ENCODE assay signal across 7 mouse cellular contexts in the genomic region with DNA sequence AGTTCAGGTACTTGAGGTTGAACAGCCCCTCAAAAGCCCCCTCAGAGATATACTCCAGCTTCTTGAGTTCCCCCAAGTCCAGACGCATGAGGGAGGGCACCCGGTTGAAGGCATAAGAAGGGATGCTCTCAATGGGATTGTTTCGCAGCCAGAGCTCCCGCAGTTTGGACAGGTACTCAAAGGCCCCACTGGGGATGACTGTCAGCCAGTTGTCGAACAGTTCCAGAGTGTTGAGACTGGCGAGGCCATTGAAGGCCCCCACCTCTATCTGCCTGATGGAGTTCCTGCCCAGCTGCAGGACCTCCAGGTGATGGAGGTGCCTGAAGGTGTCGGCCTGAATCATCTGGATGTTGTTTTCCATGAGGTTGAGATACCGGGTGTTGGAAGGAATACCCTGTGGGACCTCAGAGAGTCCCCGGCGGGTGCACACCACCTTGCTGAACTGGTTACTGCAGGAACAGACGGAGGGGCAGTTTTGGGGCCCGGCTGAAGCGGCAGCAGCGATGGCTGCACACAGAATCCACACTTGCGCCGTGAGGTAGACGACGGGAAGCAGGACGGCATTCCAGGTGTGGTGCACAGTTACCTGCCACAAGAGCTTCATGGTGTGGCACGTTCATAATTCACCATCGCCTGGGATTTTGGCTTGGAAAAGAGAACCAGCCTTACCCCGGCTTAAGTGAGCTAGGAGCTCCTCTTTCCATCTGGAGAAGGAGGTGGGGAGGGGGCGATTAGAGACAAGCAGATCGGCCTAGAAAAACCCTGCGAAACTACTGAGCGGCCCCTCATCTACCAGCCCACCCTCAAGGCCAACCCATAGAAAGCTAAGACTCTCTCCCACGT. TPM values are rescaled to one million over a fixed set of nuclear protein-coding genes. Genes with fewer than 3 reads are reported as not detected.
DNase-seq lines count a peak whose midpoint lies in the region; ATAC-seq lines count a peak whose summit lies in the region.

A gene (minus strand): TSS at position 737 of the 843 bp plus-strand sequence.

- peak within 1 kb of the TSS; percentile 63 for H3K9ac ChIP-seq in embryonic facial prominence, embryonic 12.5 days
- peak within 1 kb of the TSS; percentile 98 for H3K9ac ChIP-seq in hindbrain, embryonic 13.5 days
- no peak within 1 kb of the TSS for H3K9ac ChIP-seq in liver, embryonic 15.5 days

- no peak for ATAC-seq in embryonic facial prominence, embryonic 12.5 days (ENCODE audit: insufficient number of reproducible peaks, insufficient read depth, low FRiP score, low TSS enrichment)
- 0 out of 2 replicates have a peak, but pooled peaks have one; percentile 1 for ATAC-seq in hindbrain, embryonic 13.5 days (ENCODE audit: low FRiP score)
- ATAC-seq in liver, embryonic 15.5 days (ENCODE audit: insufficient read depth) = no peak
- ATAC-seq in erythroid progenitor cell, adult 5-6 weeks (replicated peaks; ENCODE audit: low FRiP score, poor library complexity, severe bottlenecking) = no peak

- peaks cover 47% of the 10 kb centered on the region for H3K27me3 ChIP-seq in embryonic facial prominence, embryonic 12.5 days
- H3K27me3 ChIP-seq in hindbrain, embryonic 13.5 days = peaks cover 9% of the 10 kb centered on the region; the same call in 1 of the 2 replicates
- peaks cover 58% of the 10 kb centered on the region for H3K27me3 ChIP-seq in liver, embryonic 15.5 days

- 0 out of 2 replicates have a peak within 1 kb of the TSS, but pooled peaks have one; percentile 23 for H3K27ac ChIP-seq in embryonic facial prominence, embryonic 12.5 days
- H3K27ac ChIP-seq in hindbrain, embryonic 13.5 days = peak within 1 kb of the TSS; percentile 98
- H3K27ac ChIP-seq in liver, embryonic 15.5 days (replicated peaks) = no peak within 1 kb of the TSS

- 23% methylated on average over 27 of the region's 27 CpGs for WGBS in embryonic facial prominence, embryonic 12.5 days
- WGBS in hindbrain, embryonic 13.5 days = 19% methylated on average over 27 of the region's 27 CpGs
- 52% methylated on average over 27 of the region's 27 CpGs for WGBS in liver, embryonic 15.5 days (ENCODE audit: insufficient replicate concordance)

- H3K4me3 ChIP-seq in embryonic facial prominence, embryonic 12.5 days = peak within 1 kb of the TSS; percentile 63
- peak within 1 kb of the TSS; percentile 87 for H3K4me3 ChIP-seq in hindbrain, embryonic 13.5 days
- peak within 1 kb of the TSS; percentile 52 for H3K4me3 ChIP-seq in liver, embryonic 15.5 days (replicated peaks)

- H3K36me3 ChIP-seq in embryonic facial prominence, embryonic 12.5 days = no peaks in the 10 kb centered on the region
- peaks cover 9% of the 10 kb centered on the region for H3K36me3 ChIP-seq in hindbrain, embryonic 13.5 days
- H3K36me3 ChIP-seq in liver, embryonic 15.5 days (replicated peaks) = no peaks in the 10 kb centered on the region

- H3K4me2 ChIP-seq in embryonic facial prominence, embryonic 12.5 days (replicated peaks) = peak within 1 kb of the TSS; percentile 99
- peak within 1 kb of the TSS; percentile 97 for H3K4me2 ChIP-seq in hindbrain, embryonic 13.5 days
- H3K4me2 ChIP-seq in liver, embryonic 15.5 days = peak within 1 kb of the TSS; percentile 81

- H3K4me1 ChIP-seq in embryonic facial prominence, embryonic 12.5 days = peaks cover 16% of the 10 kb centered on the region
- H3K4me1 ChIP-seq in hindbrain, embryonic 13.5 days (replicated peaks) = peaks cover 63% of the 10 kb centered on the region
- peaks cover 24% of the 10 kb centered on the region for H3K4me1 ChIP-seq in liver, embryonic 15.5 days (replicated peaks)

- no peak for DNase-seq in layer of hippocampus, adult 8-10 months (ENCODE audit: low spot score in 2 of 2)
- no peak for DNase-seq in layer of hippocampus, adult 9-10 months (ENCODE audit: low spot score)
- DNase-seq in MN1 (ENCODE audit: low spot score) = no peak

- no peaks in the 10 kb centered on the region for H3K9me3 ChIP-seq in embryonic facial prominence, embryonic 12.5 days
- H3K9me3 ChIP-seq in hindbrain, embryonic 13.5 days = no peaks in the 10 kb centered on the region
- H3K9me3 ChIP-seq in liver, embryonic 15.5 days (replicated peaks) = no peaks in the 10 kb centered on the region

RNA-seq across cellular contexts. Expression of the gene that starts here (rescaled TPM):
- total RNA-seq in layer of hippocampus, adult 8-10 months (2022) = 10 to 100 TPM; 89.1 to 97.1 (median 91.5) TPM
- polyA plus RNA-seq in embryonic facial prominence, embryonic 12.5 days (2016; fragmentation: Nextera tagmentation; extraction: Ambion mirVana) = 0.71 and 0.87 TPM in 2 replicates
- 5.6 and 6.4 TPM in 2 replicates for polyA plus RNA-seq in hindbrain, embryonic 13.5 days (2015; fragmentation: Nextera tagmentation; extraction: Ambion mirVana)
- 0.02 and 0.08 TPM in 2 replicates for polyA plus RNA-seq in liver, embryonic 15.5 days (2015; fragmentation: Nextera tagmentation; extraction: Ambion mirVana)
- not detected in 2 replicates for total RNA-seq in erythroid progenitor cell, adult 5-6 weeks (2015; ENCODE audit: low replicate concordance)
- total RNA-seq in erythroid progenitor cell, adult 5-6 weeks (2017; ENCODE audit: low replicate concordance) = not detected in 2 replicates

Comparison
In these comparisons a context has a peak if more than half of its experiments do, and no peak if none do; other contexts are left out.
1. RNA of the gene that starts here (total RNA-seq): 89.1 to 97.1 TPM in layer of hippocampus, adult 8-10 months; not detected in erythroid progenitor cell, adult 5-6 weeks; every median in the first group is over 10 times any median in the second.
2. Peak in every context shown above with its lines, with median percentiles within 50 percentile points of each other: H3K4me2 ChIP-seq and H3K4me3 ChIP-seq.